Comparison of ENCODE assay signal across 8 mouse cellular contexts in the genomic region with DNA sequence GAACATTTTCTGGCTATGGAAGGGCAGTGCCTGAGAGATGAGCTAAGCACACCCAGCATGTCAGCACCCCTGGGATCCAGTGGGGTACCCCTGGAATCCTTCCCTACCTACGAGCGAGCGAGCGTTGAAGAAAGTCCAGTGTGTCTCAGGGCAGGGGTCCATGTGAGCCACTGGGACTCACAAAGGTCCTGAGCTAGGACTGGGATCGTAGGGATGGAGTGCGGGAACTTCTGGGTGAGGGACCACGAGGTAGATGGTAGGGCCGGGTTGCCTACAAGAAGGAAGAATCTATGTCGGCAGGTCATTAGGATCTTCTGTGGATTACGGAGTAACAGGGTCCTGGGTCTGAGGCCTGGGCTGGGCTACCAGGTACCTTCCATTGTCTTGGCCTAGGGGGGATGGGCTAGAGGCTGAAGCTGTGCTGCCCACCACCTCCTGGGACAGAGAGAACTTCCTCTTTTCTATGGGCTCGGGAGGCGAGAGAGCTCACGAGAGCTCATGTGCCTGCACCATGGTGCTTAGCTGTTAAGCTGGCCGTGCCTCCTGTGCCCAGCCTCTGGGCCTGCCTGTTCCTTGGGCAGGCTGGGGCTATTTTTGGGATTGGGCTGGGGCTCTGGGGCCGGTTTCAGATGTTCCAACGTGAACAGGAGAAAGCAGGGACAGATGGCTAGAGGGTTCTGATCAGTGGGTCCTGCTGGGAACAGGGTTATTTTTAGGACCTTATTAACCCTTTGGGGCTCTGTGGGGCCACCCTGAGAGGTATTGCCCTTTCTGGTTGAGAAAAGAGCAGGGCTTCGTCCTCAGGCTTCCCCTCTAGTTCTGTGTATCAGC. TPM values are rescaled to one million over a fixed set of nuclear protein-coding genes. Genes with fewer than 3 reads are reported as not detected.
A peak's percentile ranks its signal among the peaks of the same experiment; 100 is the strongest.
DNase-seq lines count a peak whose midpoint lies in the region; ATAC-seq lines count a peak whose summit lies in the region.
"Had no signal": no experiment of that assay in that cellular context is flagged by ENCODE, and none has a peak within 500 bp of the region (broad histone marks: within the 10 kb centered on the region; RNA-seq: fewer than 3 reads in every experiment).

No protein-coding gene starts in this region.

- no peaks in the 10 kb centered on the region for H3K9me3 ChIP-seq in midbrain, embryonic 10.5 days (replicated peaks)
- no peaks in the 10 kb centered on the region for H3K9me3 ChIP-seq in midbrain, embryonic 16.5 days (replicated peaks; ENCODE audit: control insufficient read depth, low read length, poor library complexity, severe bottlenecking)

- no peak overlapping the region for H3K4me2 ChIP-seq in midbrain, embryonic 16.5 days (ENCODE audit: low read length)

- DNase-seq in midbrain, embryonic 10.5 days (ENCODE audit: low spot score) = no peak
- DNase-seq in cerebellum, adult 9-10 months = peak; percentile 81
- peak; percentile 72 for DNase-seq in gastrocnemius, postnatal 14 days
- peak; percentile 9 to 17 for DNase-seq in kidney, postnatal 4 days
- DNase-seq in splenic B cell, adult 2 months (ENCODE audit: low read depth, low spot score) = peak; percentile 77
- DNase-seq in embryo, embryonic 9.5 days (ENCODE audit: extremely low spot score) = no peak

- whole genome bisulfite sequencing in midbrain, embryonic 10.5 days = 65% methylated on average over 17 of the region's 17 CpGs
- 57% methylated on average over 17 of the region's 17 CpGs for WGBS in midbrain, embryonic 16.5 days

- peaks cover 92% of the 10 kb centered on the region for H3K4me1 ChIP-seq in midbrain, embryonic 10.5 days
- H3K4me1 ChIP-seq in midbrain, embryonic 16.5 days (ENCODE audit: control insufficient read depth, insufficient read depth, low read length) = peaks cover 67% of the 10 kb centered on the region

- H3K9ac ChIP-seq in midbrain, embryonic 16.5 days (ENCODE audit: low read depth, low read length) = no peak overlapping the region

- peak overlapping the region; percentile 42; the same call in 1 of the 2 replicates for H3K27ac ChIP-seq in midbrain, embryonic 10.5 days (replicated peaks)
- H3K27ac ChIP-seq in midbrain, embryonic 16.5 days (ENCODE audit: low read length) = no peak overlapping the region

- no peaks in the 10 kb centered on the region for H3K36me3 ChIP-seq in midbrain, embryonic 10.5 days
- no peaks in the 10 kb centered on the region; the same call in 1 of the 2 replicates for H3K36me3 ChIP-seq in midbrain, embryonic 16.5 days (ENCODE audit: control insufficient read depth, insufficient read depth, low read length)
- no peaks in the 10 kb centered on the region for H3K36me3 ChIP-seq in splenic B cell, adult 2 months (ENCODE audit: control insufficient read depth, insufficient read depth, low read length, poor library complexity, severe bottlenecking)

- H3K27me3 ChIP-seq in midbrain, embryonic 10.5 days (ENCODE audit: low read depth, poor library complexity, severe bottlenecking) = peaks cover 37% of the 10 kb centered on the region
- no peaks in the 10 kb centered on the region for H3K27me3 ChIP-seq in midbrain, embryonic 16.5 days (ENCODE audit: control insufficient read depth, insufficient read depth, low read depth, low read length)
- no peaks in the 10 kb centered on the region for H3K27me3 ChIP-seq in splenic B cell, adult 2 months (ENCODE audit: control insufficient read depth, insufficient read depth, low read length, poor library complexity, severe bottlenecking)

- no peak overlapping the region for H3K4me3 ChIP-seq in midbrain, embryonic 10.5 days
- no peak overlapping the region for H3K4me3 ChIP-seq in midbrain, embryonic 16.5 days (ENCODE audit: low read depth, low read length)

- no peak for ATAC-seq in midbrain, embryonic 16.5 days

- intact Hi-C loops in gastrocnemius, postnatal 14 days (cut with DNase I; ENCODE audit: low total_unique reads) = no loop called here

RNA-seq across cellular contexts. Expression of gene Bcl9l, which starts 10.2 kb away (rescaled TPM):
- 3.9 and 4.7 TPM in 2 replicates for polyA plus RNA-seq in midbrain, embryonic 10.5 days (2016; fragmentation: Nextera tagmentation; extraction: Ambion mirVana)
- 10.7 and 10.8 TPM in 2 replicates for polyA plus RNA-seq in midbrain, embryonic 16.5 days (2015; fragmentation: Nextera tagmentation; extraction: Ambion mirVana)
- 10 to 100 TPM; 38.9 to 44.2 TPM for total RNA-seq in gastrocnemius, postnatal 14 days (2021)

RNA-seq across cellular contexts. Expression of gene Upk2, which starts 38.1 kb away (rescaled TPM):
- polyA plus RNA-seq in midbrain, embryonic 10.5 days (2016; fragmentation: Nextera tagmentation; extraction: Ambion mirVana) = not detected in 2 replicates
- polyA plus RNA-seq in midbrain, embryonic 16.5 days (2015; fragmentation: Nextera tagmentation; extraction: Ambion mirVana) = not detected in 2 replicates
- under 1 TPM; 0.35 to 0.78 TPM for total RNA-seq in gastrocnemius, postnatal 14 days (2021)

RNA-seq across cellular contexts. Expression of gene Foxr1, which starts 51.9 kb away (rescaled TPM):
- polyA plus RNA-seq in midbrain, embryonic 10.5 days (2016; fragmentation: Nextera tagmentation; extraction: Ambion mirVana) = not detected in 2 replicates
- not detected in 2 replicates for polyA plus RNA-seq in midbrain, embryonic 16.5 days (2015; fragmentation: Nextera tagmentation; extraction: Ambion mirVana)
- total RNA-seq in gastrocnemius, postnatal 14 days (2021) = not detected
- polyA plus RNA-seq: limb, embryonic 11.5 days had no signal

Comparison
In these comparisons a context has a peak if more than half of its experiments do, and no peak if none do; other contexts are left out.
1. DNase-seq: peak in cerebellum, adult 9-10 months (single experiment), gastrocnemius, postnatal 14 days (single experiment), kidney, postnatal 4 days (2 of 2) and splenic B cell, adult 2 months (single experiment); none in midbrain, embryonic 10.5 days (single experiment) and embryo, embryonic 9.5 days (single experiment).